Mouse (Mus musculus): ENCODE measurements around the gene Pepd. TPM values are rescaled to one million over a fixed set of nuclear protein-coding genes. Genes with fewer than 3 reads are reported as not detected.

The Pepd gene
- total and polyA plus RNA-seq, 3 experiments, result 29.7 to 48.0 TPM; not detected in 1

GRCm38 (mm10) chr7:34991731-34992246 lies 79.6 kb downstream of the Pepd start:
- no peaks in the 10 kb centered on the region for H3K27me3 ChIP-seq (ENCODE audit: control insufficient read depth in 1 of 2, insufficient read depth in 2 of 2, low read length in 2 of 2)
- H3K4me1 ChIP-seq (ENCODE audit: control insufficient read depth in 1 of 2, insufficient read depth in 2 of 2, low read length in 2 of 2), result no peaks in the 10 kb centered on the region; a peak in 2 of 4 replicates
- H3K9ac ChIP-seq (ENCODE audit: control insufficient read depth, low read depth, low read length, poor library complexity, severe bottlenecking), result no peak overlapping the region
- H3K79me2 ChIP-seq (ENCODE audit: control insufficient read depth, insufficient read depth, low read length, poor library complexity), result no peaks in the 10 kb centered on the region
- no peaks in the 10 kb centered on the region for H3K9me3 ChIP-seq (replicated peaks; ENCODE audit: insufficient read depth, low read length)
- peaks cover 0 to 7% of the 10 kb centered on the region in 2 experiments; a peak in 2 of 4 replicates for H3K36me3 ChIP-seq (ENCODE audit: control insufficient read depth in 1 of 2, insufficient read depth in 2 of 2, low read length in 2 of 2)
- TF ChIP-seq ZMIZ1 (IDR thresholded peaks at IDR 0.05; ENCODE audit: low read depth, low read length) (no peak), TAL1 (IDR thresholded peaks at IDR 0.05; ENCODE audit: low read length) (no peak), ZKSCAN1 (IDR thresholded peaks at IDR 0.05; ENCODE audit: low read depth, low read length) (no peak), CHD2 (IDR thresholded peaks at IDR 0.05; ENCODE audit: low read length) (no peak), MYC (IDR thresholded peaks at IDR 0.05; ENCODE audit: low read depth, low read length) (no peak), E2F4 (IDR thresholded peaks at IDR 0.05; ENCODE audit: borderline replicate concordance, low read depth, low read length) (no peak), POLR2A (IDR thresholded peaks at IDR 0.05; ENCODE audit: control insufficient read depth in 1 of 2, insufficient read depth in 1 of 2, low read depth in 1 of 2, low read length in 2 of 2, poor library complexity in 1 of 2) (no peak), JUND (IDR thresholded peaks at IDR 0.05; ENCODE audit: low read depth, low read length) (no peak), BHLHE40 (IDR thresholded peaks at IDR 0.05; ENCODE audit: borderline replicate concordance, low read depth, low read length) (no peak), ZC3H11A (IDR thresholded peaks at IDR 0.05; ENCODE audit: low read depth, low read length) (no peak), ZNF384 (IDR thresholded peaks at IDR 0.05; ENCODE audit: low read depth, low read length) (no peak), USF2 (IDR thresholded peaks at IDR 0.05; ENCODE audit: borderline replicate concordance in 1 of 2, insufficient read depth in 1 of 2, low read depth in 1 of 2, low read length in 2 of 2) (no peak), ELF1 (IDR thresholded peaks at IDR 0.05; ENCODE audit: low read depth, low read length) (no peak), GATA1 (IDR thresholded peaks at IDR 0.05; ENCODE audit: low read depth, low read length) (no peak), MYB (IDR thresholded peaks at IDR 0.05; ENCODE audit: low read depth, low read length) (no peak), RAD21 (IDR thresholded peaks at IDR 0.05; ENCODE audit: low read depth, low read length) (no peak)
- no peak overlapping the region for H3K4me3 ChIP-seq (ENCODE audit: control insufficient read depth in 1 of 2, insufficient read depth in 1 of 2, low read depth in 2 of 2, low read length in 2 of 2)
- no peak for DNase-seq (ENCODE audit: low read depth, low spot score)
- no peak overlapping the region for H3K27ac ChIP-seq (ENCODE audit: control insufficient read depth, low read depth, low read length)

GRCm38 (mm10) chr7:34992766-34993165 lies 80.6 kb downstream of the Pepd start:
- H3K27me3 ChIP-seq (ENCODE audit: control insufficient read depth in 1 of 2, insufficient read depth in 2 of 2, low read length in 2 of 2), result no peaks in the 10 kb centered on the region
- H3K4me1 ChIP-seq (ENCODE audit: control insufficient read depth in 1 of 2, insufficient read depth in 2 of 2, low read length in 2 of 2), result no peaks in the 10 kb centered on the region; a peak in 2 of 4 replicates
- no peaks in the 10 kb centered on the region for H3K9me3 ChIP-seq (replicated peaks; ENCODE audit: insufficient read depth, low read length)
- no peak overlapping the region for H3K4me3 ChIP-seq (ENCODE audit: control insufficient read depth in 1 of 2, insufficient read depth in 1 of 2, low read depth in 2 of 2, low read length in 2 of 2)
- no peak overlapping the region for H3K27ac ChIP-seq (ENCODE audit: control insufficient read depth, low read depth, low read length)
- H3K79me2 ChIP-seq (ENCODE audit: control insufficient read depth, insufficient read depth, low read length, poor library complexity), result no peaks in the 10 kb centered on the region
- H3K9ac ChIP-seq (ENCODE audit: control insufficient read depth, low read depth, low read length, poor library complexity, severe bottlenecking), result no peak overlapping the region
- TF ChIP-seq CHD1 (IDR thresholded peaks at IDR 0.05; ENCODE audit: low read depth, low read length) (no peak), POLR2A (IDR thresholded peaks at IDR 0.05; ENCODE audit: control insufficient read depth in 1 of 2, insufficient read depth in 1 of 2, low read depth in 1 of 2, low read length in 2 of 2, poor library complexity in 1 of 2) (no peak), ZMIZ1 (IDR thresholded peaks at IDR 0.05; ENCODE audit: low read depth, low read length) (no peak), SMC3 (IDR thresholded peaks at IDR 0.05; ENCODE audit: low read depth, low read length) (no peak), ETS1 (IDR thresholded peaks at IDR 0.05; ENCODE audit: low read depth, low read length) (no peak), UBTF (IDR thresholded peaks at IDR 0.05; ENCODE audit: borderline replicate concordance, insufficient read depth, low read depth, low read length) (no peak), ZNF384 (IDR thresholded peaks at IDR 0.05; ENCODE audit: low read depth, low read length) (no peak), KAT2A (conservative IDR thresholded peaks at IDR 0.05; ENCODE audit: low read depth, low read length) (no peak), TCF12 (IDR thresholded peaks at IDR 0.05; ENCODE audit: low read depth, low read length) (no peak), ZC3H11A (IDR thresholded peaks at IDR 0.05; ENCODE audit: low read depth, low read length) (no peak), E2F4 (IDR thresholded peaks at IDR 0.05; ENCODE audit: borderline replicate concordance, low read depth, low read length) (no peak), GATA1 (IDR thresholded peaks at IDR 0.05; ENCODE audit: low read depth, low read length) (no peak), ELF1 (IDR thresholded peaks at IDR 0.05; ENCODE audit: low read depth, low read length) (no peak), CTCF (IDR thresholded peaks at IDR 0.05 in 2 of 3, conservative IDR thresholded peaks at IDR 0.05 in 1 of 3; ENCODE audit: control insufficient read depth in 1 of 3, insufficient read depth in 1 of 3, low read depth in 2 of 3, low read length in 3 of 3, poor library complexity in 1 of 3, severe bottlenecking in 1 of 3) (no peak), USF2 (IDR thresholded peaks at IDR 0.05; ENCODE audit: borderline replicate concordance in 1 of 2, insufficient read depth in 1 of 2, low read depth in 1 of 2, low read length in 2 of 2) (no peak), ZKSCAN1 (IDR thresholded peaks at IDR 0.05; ENCODE audit: low read depth, low read length) (no peak), JUND (IDR thresholded peaks at IDR 0.05; ENCODE audit: low read depth, low read length) (no peak)
- peaks cover 0 to 7% of the 10 kb centered on the region in 2 experiments; a peak in 2 of 4 replicates for H3K36me3 ChIP-seq (ENCODE audit: control insufficient read depth in 1 of 2, insufficient read depth in 2 of 2, low read length in 2 of 2)
- no peak for DNase-seq (ENCODE audit: low read depth, low spot score)

Measured in MEL (cell line).